Mouse (Mus musculus) right cerebral cortex, adult 18-20 months (tissue): ENCODE results near the gene Lonp1.

Source experiments
- DNase-seq: peaks from one replicate; pipeline ENCODE4 v3.0.0; 2022; ENCODE audit warnings: mixed read lengths

Lonp1 gene

GRCm38 (mm10) chr17:56585171-56585821, 41.4 kb downstream of the Lonp1 start:
- DNase-seq, result no peak

- peak; percentile 99 for DNase-seq
Observed at GRCm38 (mm10) chr17:56584257-56585130, 42.2 kb downstream of the Lonp1 start, which contains the start of the genes Safb2 and Safb. Safb2 (minus strand) TSS chr17:56584585. Safb (plus strand) TSS chr17:56584825.

- DNase-seq, result peak; percentile 20
Observed at GRCm38 (mm10) chr17:56583611-56584256, 43.0 kb downstream of the Lonp1 start.

GRCm38 (mm10) chr17:56583071-56583470, 43.6 kb downstream of the Lonp1 start:
- DNase-seq, result no peak

- no peak for DNase-seq
Observed at GRCm38 (mm10) chr17:56572939-56573338, 53.7 kb downstream of the Lonp1 start.

GRCm38 (mm10) chr17:56572154-56572553, 54.5 kb downstream of the Lonp1 start:
- no peak for DNase-seq

GRCm38 (mm10) chr17:56570287-56570686, 56.4 kb downstream of the Lonp1 start:
- DNase-seq, result no peak

GRCm38 (mm10) chr17:56567370-56567769, 59.3 kb downstream of the Lonp1 start:
- no peak for DNase-seq

GRCm38 (mm10) chr17:56566918-56567317, 59.8 kb downstream of the Lonp1 start:
- DNase-seq, result no peak

GRCm38 (mm10) chr17:56566293-56566692, 60.4 kb downstream of the Lonp1 start:
- DNase-seq, result no peak
